In genomic region chr7:57491795-57492194, GRCm38 (mm10) we compare ENCODE assay signal across 18 mouse cellular contexts. TPM values are rescaled to one million over a fixed set of nuclear protein-coding genes. Genes with fewer than 3 reads are reported as not detected.
DNase-seq lines count a peak whose midpoint lies in the region; TF ChIP-seq lines count a peak whose summit lies in the region.
"Had no signal": no experiment of that assay in that cellular context is flagged by ENCODE, and none has a peak within 500 bp of the region (broad histone marks: within the 10 kb centered on the region; RNA-seq: fewer than 3 reads in every experiment).

No protein-coding gene starts in this region.

- no peak overlapping the region for H3K4me3 ChIP-seq in thymus, adult 2 months (ENCODE audit: control insufficient read depth, insufficient read depth, low read length)
- H3K4me3 ChIP-seq: embryonic facial prominence, embryonic 12.5 days; hindbrain, embryonic 10.5 days; intestine, embryonic 15.5 days; midbrain, embryonic 13.5 days had no signal

- 87% methylated on average over 4 of the region's 4 CpGs for WGBS in thymus, adult 2 months

- peak; percentile 8 for DNase-seq in cerebellum, postnatal 25 days
- no peak for DNase-seq in cerebellum, adult 11 months
- peak; percentile 47 for DNase-seq in layer of hippocampus, adult 11-12 months (ENCODE audit: low spot score)
- no peak for DNase-seq in layer of hippocampus, adult 9-10 months (ENCODE audit: low spot score)
- DNase-seq in layer of hippocampus, adult 18-20 months (ENCODE audit: low spot score in 2 of 2) = peak; percentile 31 to 76
- DNase-seq in right cerebral cortex, postnatal 25 days = peak; percentile 32
- no peak for DNase-seq in thymus, adult 2 months
- no peak for DNase-seq in heart, postnatal 10 days
- DNase-seq: B cell, adult 2 months; liver; lung, adult 18-20 months had no signal

- no peak for TF ChIP-seq CTCF in thymus, adult 2 months (IDR thresholded peaks at IDR 0.05; ENCODE audit: borderline replicate concordance, control insufficient read depth, extremely low read depth, insufficient read depth, low read length, poor library complexity)

- no peak for TF ChIP-seq POLR2A in thymus, adult 2 months (IDR thresholded peaks at IDR 0.05; ENCODE audit: control insufficient read depth, extremely low read depth, insufficient read depth, low read length, poor library complexity)

- H3K36me3 ChIP-seq in thymus, adult 2 months (ENCODE audit: control insufficient read depth, insufficient read depth, low read length) = no peaks in the 10 kb centered on the region
- H3K36me3 ChIP-seq: embryonic facial prominence, embryonic 12.5 days; hindbrain, embryonic 10.5 days; intestine, embryonic 15.5 days; midbrain, embryonic 13.5 days had no signal

- no peak overlapping the region for H3K27ac ChIP-seq in thymus, adult 2 months (ENCODE audit: control insufficient read depth, insufficient read depth, low read length)
- H3K27ac ChIP-seq: embryonic facial prominence, embryonic 12.5 days; hindbrain, embryonic 10.5 days; intestine, embryonic 15.5 days; kidney, postnatal 0 days; midbrain, embryonic 13.5 days had no signal

- intact Hi-C loops in heart, postnatal 10 days (cut with DNase I) = no loop called here

- H3K27me3 ChIP-seq in thymus, adult 2 months (ENCODE audit: control insufficient read depth, insufficient read depth, low read length) = no peaks in the 10 kb centered on the region
- H3K27me3 ChIP-seq: embryonic facial prominence, embryonic 12.5 days; intestine, embryonic 15.5 days; midbrain, embryonic 13.5 days had no signal

- H3K4me1 ChIP-seq in thymus, adult 2 months (replicated peaks; ENCODE audit: control insufficient read depth, insufficient read depth, low read length) = no peaks in the 10 kb centered on the region
- H3K4me1 ChIP-seq: embryonic facial prominence, embryonic 12.5 days; hindbrain, embryonic 10.5 days; intestine, embryonic 15.5 days; midbrain, embryonic 13.5 days had no signal

RNA-seq across cellular contexts. Expression of gene Gabra5, which starts 18.1 kb away (rescaled TPM):
- 100 to 1,000 TPM; 159 to 189 TPM for total RNA-seq in layer of hippocampus, adult 18-20 months (2021)
- 0.08 TPM in 1 of 2 replicates, not detected in the other for polyA plus RNA-seq in thymus, adult 2 months (2012; rRNA removed)
- total RNA-seq in heart, postnatal 10 days (2021) = not detected
- total RNA-seq: gastrocnemius, postnatal 4 days had no signal
- polyA plus RNA-seq: small intestine, adult 2 months had no signal

Comparison
In these comparisons a context has a peak if more than half of its experiments do, and no peak if none do; other contexts are left out.
1. DNase-seq: peak in cerebellum, postnatal 25 days (2 of 2), layer of hippocampus, adult 11-12 months (single experiment), layer of hippocampus, adult 18-20 months (2 of 2) and right cerebral cortex, postnatal 25 days (single experiment); none in cerebellum, adult 11 months (single experiment), layer of hippocampus, adult 9-10 months (single experiment), thymus, adult 2 months (single experiment) and heart, postnatal 10 days (0 of 2).
2. RNA of gene Gabra5, which starts 18.1 kb away (total RNA-seq): 159 to 189 TPM in layer of hippocampus, adult 18-20 months; not detected in heart, postnatal 10 days; every median in the first group is over 100 times any median in the second.